Mouse (Mus musculus) splenic B cell, adult 2 months (primary cell): ENCODE results near the gene Mvb12a.
"Not testable (repeated sequence)": the region's sequence is repeated elsewhere in the genome, so short reads cannot be mapped to it uniquely, and the experiment has no call there.

Experiments
- DNase-seq: peaks from one replicate; pipeline ENCODE4 v3.0.0-alpha.2; 2011; ENCODE audit warnings: low read depth, low spot score
- H3K27me3 ChIP-seq: 2 replicates; pipeline ENCODE4 v1.6.1; 2012; ENCODE audit warnings: mild to moderate bottlenecking, low read length, moderate library complexity, mixed read lengths; ENCODE audit not compliant: control insufficient read depth, poor library complexity, insufficient read depth, severe bottlenecking
- H3K36me3 ChIP-seq: 2 replicates; pipeline ENCODE4 v1.6.1; 2012; ENCODE audit warnings: mild to moderate bottlenecking, low read length, moderate library complexity, mixed read lengths; ENCODE audit not compliant: control insufficient read depth, poor library complexity, insufficient read depth, severe bottlenecking

Gene Mvb12a

GRCm38 (mm10) chr8:71515043-71515442 lies 27.7 kb upstream of the Mvb12a start:
- Histone ChIP-seq H3K36me3 (no peaks in the 10 kb centered on the region), H3K27me3 (no peaks in the 10 kb centered on the region)
- no peak for DNase-seq

DNA sequence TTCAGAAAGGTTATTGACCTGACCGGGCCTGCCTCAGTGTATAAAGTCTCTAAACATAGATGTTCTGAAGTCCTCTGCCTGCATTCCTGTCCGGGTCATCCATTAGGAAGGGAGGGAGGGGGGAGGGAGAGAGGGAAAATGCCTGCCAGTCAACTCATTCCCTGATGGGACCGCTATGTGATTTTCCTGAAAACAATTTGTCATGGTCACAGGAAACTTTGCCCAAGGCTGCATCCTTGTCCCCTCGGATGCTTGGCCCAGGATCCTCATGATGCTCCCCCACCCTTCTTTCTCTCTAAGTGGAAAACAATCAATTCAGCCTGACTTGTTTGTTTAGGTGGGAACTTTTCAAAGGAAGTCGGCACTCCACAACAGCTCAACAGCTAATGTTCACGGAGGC lies 25.9 kb upstream of the Mvb12a start:
- Histone ChIP-seq H3K36me3 (no peaks in the 10 kb centered on the region), H3K27me3 (no peaks in the 10 kb centered on the region)
- no peak for DNase-seq

- not testable (repeated sequence) for H3K36me3 ChIP-seq, H3K27me3 ChIP-seq
- peak; percentile 75 for DNase-seq
Measured at GRCm38 (mm10) chr8:71519037-71519825, 23.5 kb upstream of the Mvb12a start.

DNA sequence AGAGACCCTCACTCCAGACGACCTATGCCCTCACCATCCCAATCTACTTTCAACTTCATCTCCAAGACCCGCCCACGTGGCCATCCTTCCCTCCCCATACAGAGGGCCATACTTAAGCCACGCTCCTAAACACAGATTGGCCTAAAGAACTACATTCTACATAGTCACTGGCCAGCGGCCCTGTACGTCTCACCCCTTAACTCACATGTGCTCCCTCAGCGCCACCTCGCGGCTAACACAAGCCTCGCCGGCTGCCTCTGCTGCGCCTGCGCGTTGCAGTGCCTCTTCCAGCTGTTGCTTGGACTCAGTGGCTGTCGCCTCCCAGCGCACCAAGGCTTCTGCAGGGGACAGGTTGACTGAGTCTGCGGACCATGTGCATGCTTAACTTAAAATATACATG lies 21.1 kb upstream of the Mvb12a start:
- no peaks in the 10 kb centered on the region for H3K27me3 ChIP-seq
- no peaks in the 10 kb centered on the region for H3K36me3 ChIP-seq
- DNase-seq = peak; percentile 96

DNA sequence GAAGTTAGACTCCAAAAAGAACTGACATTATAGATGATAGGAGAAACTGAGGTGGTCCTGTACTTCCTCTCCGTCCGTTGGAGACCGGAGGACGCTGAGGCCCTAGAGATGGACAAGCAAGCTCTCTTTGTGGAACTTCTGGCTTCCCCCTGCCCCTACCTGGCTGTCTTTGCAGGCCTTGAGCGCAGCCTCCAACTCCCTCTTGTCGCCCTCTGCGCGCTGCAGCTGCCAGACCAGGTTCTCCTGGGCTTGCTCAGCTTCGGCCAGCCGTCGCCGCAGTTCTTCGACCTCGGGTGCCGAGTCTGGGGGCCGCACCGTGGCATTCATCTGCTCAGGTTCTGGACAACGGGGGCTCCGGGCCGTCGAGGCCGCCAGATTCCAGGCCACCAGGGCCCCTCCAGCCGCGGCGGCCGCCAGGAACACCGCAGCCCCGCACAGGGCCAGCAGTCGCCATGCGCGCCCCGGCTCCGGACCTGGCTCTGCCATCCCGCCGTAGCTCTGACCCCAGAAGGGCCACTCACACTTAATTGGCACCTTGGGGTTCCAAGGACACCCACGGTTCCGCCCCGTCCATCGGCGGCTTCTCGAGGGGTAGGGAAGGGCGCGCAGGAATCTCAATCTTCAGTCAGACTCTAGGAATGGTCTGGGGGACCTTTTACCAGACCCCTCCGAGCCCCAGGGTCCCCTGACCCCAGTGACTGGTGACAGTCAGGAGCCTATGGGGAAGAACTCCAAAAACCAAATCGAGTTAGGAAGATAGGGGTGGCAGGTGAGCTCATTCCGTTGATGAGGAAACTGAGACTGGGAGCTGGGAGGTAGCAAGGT lies 17.3 kb upstream of the Mvb12a start, which contains the start of gene Ccdc194:
Gene Ccdc194 (minus strand): TSS at position 486 of the 825 bp plus-strand sequence.
- no peak for DNase-seq
- Histone ChIP-seq H3K27me3 (no peaks in the 10 kb centered on the region), H3K36me3 (no peaks in the 10 kb centered on the region)

DNA sequence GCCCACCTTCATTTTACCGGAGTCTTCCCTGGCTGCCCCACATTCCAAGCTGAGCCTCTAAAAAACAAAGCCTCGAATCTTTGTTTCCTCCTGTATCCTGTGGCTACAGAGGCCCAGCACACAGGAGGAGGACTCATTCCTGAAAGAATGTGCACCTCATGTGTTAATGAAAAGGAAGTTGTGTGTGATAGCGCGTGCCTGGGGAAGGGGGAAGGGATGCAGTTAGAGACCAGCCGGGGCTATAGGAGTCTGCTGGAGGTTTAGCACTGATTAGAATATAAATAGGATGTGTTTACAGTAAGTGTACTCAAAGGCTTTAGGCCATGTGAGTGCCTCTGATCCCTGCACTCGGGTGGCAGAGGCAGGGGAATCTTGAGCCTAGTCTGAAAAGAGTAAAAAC lies 16.4 kb upstream of the Mvb12a start:
- Histone ChIP-seq H3K27me3 (no peaks in the 10 kb centered on the region), H3K36me3 (no peaks in the 10 kb centered on the region)
- no peak for DNase-seq

DNA sequence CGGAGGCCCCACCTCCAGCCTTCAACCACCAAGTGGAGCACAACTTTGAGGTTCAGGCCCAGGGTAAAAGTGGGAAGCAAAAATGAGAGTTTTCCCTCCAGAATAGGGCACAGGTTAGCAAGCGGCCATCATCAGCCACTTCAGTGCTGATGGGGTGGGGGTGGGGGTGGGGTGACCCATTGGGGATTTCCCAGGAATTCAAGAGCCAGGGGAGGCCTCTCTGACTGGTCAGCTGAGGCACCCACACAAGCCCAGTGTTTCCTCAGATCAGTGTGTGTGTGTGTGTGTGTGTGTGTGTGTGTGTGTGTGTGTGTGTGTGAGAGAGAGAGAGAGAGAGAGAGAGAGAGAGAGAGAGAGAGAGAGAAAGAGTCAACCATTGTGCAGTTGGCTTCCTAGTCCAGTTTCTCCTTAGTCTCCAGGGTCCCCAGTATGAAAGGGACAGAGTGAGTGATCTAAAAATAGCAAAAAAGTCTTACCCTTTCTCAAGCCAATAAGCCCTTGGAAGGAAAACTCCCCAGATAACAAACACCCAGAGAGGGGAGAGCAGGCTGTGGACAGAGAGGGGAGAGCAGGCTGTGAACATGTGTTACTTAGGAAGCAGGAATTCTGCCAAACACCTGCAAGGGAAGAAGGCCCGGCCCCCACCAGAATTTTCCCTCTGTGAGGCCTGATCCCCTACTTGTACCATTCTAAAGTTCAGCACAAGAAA lies 15.4 kb upstream of the Mvb12a start:
- DNase-seq = no peak
- no peaks in the 10 kb centered on the region for H3K27me3 ChIP-seq
- H3K36me3 ChIP-seq = no peaks in the 10 kb centered on the region

GRCm38 (mm10) chr8:71528362-71529073 lies 14.2 kb upstream of the Mvb12a start:
- DNase-seq = no peak
- Histone ChIP-seq H3K36me3 (no peaks in the 10 kb centered on the region), H3K27me3 (no peaks in the 10 kb centered on the region)

GRCm38 (mm10) chr8:71530735-71531467 lies 11.8 kb upstream of the Mvb12a start:
- not testable (repeated sequence) for H3K27me3 ChIP-seq, H3K36me3 ChIP-seq
- DNase-seq = peak; percentile 64

GRCm38 (mm10) chr8:71534263-71534810 lies 8.4 kb upstream of the Mvb12a start:
- DNase-seq = no peak
- no peaks in the 10 kb centered on the region for H3K36me3 ChIP-seq
- H3K27me3 ChIP-seq = no peaks in the 10 kb centered on the region

DNA sequence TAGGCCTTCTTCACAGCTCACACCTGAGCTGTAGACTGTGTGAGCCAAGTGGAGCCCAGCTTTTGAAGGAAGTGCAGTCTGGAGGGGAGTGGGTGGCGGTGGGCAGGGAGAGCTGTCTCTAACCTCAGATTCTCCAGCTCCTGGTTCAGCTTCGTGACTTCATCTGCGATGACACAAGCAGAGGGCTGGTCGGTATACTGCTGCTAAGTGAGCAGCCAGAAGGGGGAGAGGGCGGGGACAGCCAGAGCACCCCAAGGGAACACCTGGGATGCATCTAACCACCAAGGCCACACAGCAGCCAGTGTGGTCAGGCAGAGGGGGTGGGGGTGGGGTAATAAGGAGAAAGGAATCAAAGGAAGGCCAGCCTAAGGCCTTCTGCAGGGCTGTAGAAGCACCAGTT lies 7.1 kb upstream of the Mvb12a start:
- H3K27me3 ChIP-seq = no peaks in the 10 kb centered on the region
- peak; percentile 28 for DNase-seq

GRCm38 (mm10) chr8:71537028-71537867 lies 5.5 kb upstream of the Mvb12a start, which contains the start of gene Bst2:
Gene Bst2 (minus strand): TSS chr8:71537456.
- Histone ChIP-seq H3K36me3 (no peaks in the 10 kb centered on the region), H3K27me3 (no peaks in the 10 kb centered on the region)
- peak; percentile 91 for DNase-seq

More for the DNA sequence above, 7.1 kb upstream of the Mvb12a start:
- no peaks in the 10 kb centered on the region for H3K36me3 ChIP-seq

DNA sequence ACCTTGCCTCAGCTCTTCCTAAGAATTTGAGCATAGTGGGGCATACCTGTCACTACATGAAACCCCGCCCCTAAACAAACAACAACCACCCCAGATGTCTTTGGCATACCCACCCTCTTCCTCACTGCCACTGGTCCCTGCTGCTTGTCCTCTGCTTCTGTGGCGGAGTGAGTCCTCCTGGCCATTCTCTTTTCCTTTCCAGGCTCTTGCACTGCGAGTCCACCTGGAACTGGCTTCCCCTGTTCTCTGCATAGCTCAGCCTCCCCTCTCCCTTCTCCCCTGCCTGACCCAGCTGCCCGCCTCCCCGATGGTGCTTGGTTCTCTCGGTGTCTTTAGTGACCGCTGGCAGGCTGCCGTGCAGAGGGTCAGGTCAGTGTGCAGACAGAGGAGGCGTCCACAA lies 1.0 kb downstream of the Mvb12a start:
- Histone ChIP-seq H3K36me3 (peaks cover 9% of the 10 kb centered on the region), H3K27me3 (no peaks in the 10 kb centered on the region)
- no peak for DNase-seq
